Mouse (Mus musculus) brain, embryonic 14.5 days (tissue): Measurements from ENCODE around the gene Sik3.

Experiments used
- CTCF ChIP-seq: fragments of 200-500 bp; IDR thresholded peaks from 2 replicates; pipeline ENCODE4 v1.5.1; 2012; ENCODE audit warnings: inconsistent platforms, mild to moderate bottlenecking, moderate library complexity, borderline replicate concordance; ENCODE audit not compliant: insufficient read depth, insufficient read length; ENCODE audit errors: extremely low read depth
- POLR2A ChIP-seq: fragments of 200-500 bp; IDR thresholded peaks from 2 replicates; pipeline ENCODE4 v1.6.1; 2012; ENCODE audit warnings: mild to moderate bottlenecking, inconsistent platforms, borderline replicate concordance; ENCODE audit not compliant: poor library complexity, insufficient read depth, insufficient read length, severe bottlenecking; ENCODE audit errors: extremely low read depth

GRCm38 (mm10) chr9:46064331-46064730, 51.7 kb downstream of the Sik3 start:
- TF ChIP-seq POLR2A = no peak
- no peak for TF ChIP-seq CTCF
